Mouse (Mus musculus): Measurements from ENCODE around the gene Izumo1r. TPM values are rescaled to one million over a fixed set of nuclear protein-coding genes. Genes with fewer than 3 reads are reported as not detected.
A peak's percentile ranks its signal among the peaks of the same experiment; 100 is the strongest.

The Izumo1r gene
- polyA plus RNA-seq, 1 experiment, result not detected

DNA sequence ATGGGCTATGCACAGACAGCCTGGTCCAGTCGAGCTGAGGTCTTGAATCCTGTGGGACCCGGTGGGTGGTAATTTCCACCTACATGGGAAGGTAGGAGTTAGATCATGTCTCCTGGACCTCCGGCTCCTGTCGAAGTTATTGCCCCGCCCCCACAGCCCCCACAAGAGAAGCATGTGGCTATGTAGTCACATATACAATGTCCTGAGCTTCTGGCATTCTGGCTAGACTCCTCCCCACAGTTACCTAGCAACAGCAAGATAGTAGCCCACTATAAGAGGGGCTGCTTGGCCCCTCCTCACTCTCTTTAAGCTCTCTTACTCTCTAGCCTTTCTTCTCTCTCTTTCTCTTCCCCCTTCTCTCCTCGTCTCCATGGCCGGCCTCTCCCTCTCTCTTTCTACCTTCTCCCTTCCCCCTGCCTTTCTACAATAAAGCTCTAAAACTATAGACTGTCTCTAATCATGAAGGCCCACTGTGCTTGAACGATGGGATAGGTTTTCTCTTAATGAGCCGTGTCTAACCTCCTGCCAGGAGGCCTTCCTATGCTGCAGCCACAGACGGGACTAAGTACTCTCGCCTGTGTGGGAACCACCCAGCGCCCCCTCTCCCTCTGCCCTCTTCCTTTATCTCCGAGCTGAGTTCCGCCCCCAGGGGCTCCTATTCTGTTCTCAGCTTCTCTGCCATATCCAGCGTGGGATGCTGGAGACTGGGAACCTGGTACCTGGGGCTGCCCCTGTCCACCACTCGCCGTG is 31.4 kb downstream of the Izumo1r start:
- no peaks in the 10 kb centered on the region for H3K27me3 ChIP-seq (ENCODE audit: control insufficient read depth, insufficient read depth, low read length)
- no peak overlapping the region for H3K27ac ChIP-seq (ENCODE audit: insufficient read depth, low read length)
- TF ChIP-seq CTCF (IDR thresholded peaks at IDR 0.05; ENCODE audit: borderline replicate concordance, insufficient read depth, low read depth, low read length) (no peak), POLR2A (IDR thresholded peaks at IDR 0.05; ENCODE audit: borderline replicate concordance, insufficient read depth, low read length) (no peak)
- DNase-seq, result no peak
- H3K4me3 ChIP-seq (replicated peaks; ENCODE audit: insufficient read depth, low read depth, low read length), result no peak overlapping the region
- H3K4me1 ChIP-seq (ENCODE audit: control insufficient read depth, insufficient read depth, low read length), result peaks cover 7% of the 10 kb centered on the region; the same call in 1 of the 2 replicates
- 46% methylated on average over 17 of the region's 17 CpGs for WGBS

- Histone ChIP-seq H3K27ac (ENCODE audit: insufficient read depth, low read length) (no peak overlapping the region), H3K4me3 (replicated peaks; ENCODE audit: insufficient read depth, low read depth, low read length) (no peak overlapping the region), H3K4me1 (ENCODE audit: control insufficient read depth, insufficient read depth, low read length) (peaks cover 7% of the 10 kb centered on the region; the same call in 1 of the 2 replicates), H3K27me3 (ENCODE audit: control insufficient read depth, insufficient read depth, low read length) (no peaks in the 10 kb centered on the region)
- TF ChIP-seq POLR2A (IDR thresholded peaks at IDR 0.05; ENCODE audit: borderline replicate concordance, insufficient read depth, low read length) (no peak), CTCF (IDR thresholded peaks at IDR 0.05; ENCODE audit: borderline replicate concordance, insufficient read depth, low read depth, low read length) (no peak)
- no peak for DNase-seq
- WGBS, result 57% methylated on average over 3 of the region's 3 CpGs
These were observed 32.2 kb downstream of the Izumo1r start for GRCm38 (mm10) chr9:14871536-14871935.

DNA sequence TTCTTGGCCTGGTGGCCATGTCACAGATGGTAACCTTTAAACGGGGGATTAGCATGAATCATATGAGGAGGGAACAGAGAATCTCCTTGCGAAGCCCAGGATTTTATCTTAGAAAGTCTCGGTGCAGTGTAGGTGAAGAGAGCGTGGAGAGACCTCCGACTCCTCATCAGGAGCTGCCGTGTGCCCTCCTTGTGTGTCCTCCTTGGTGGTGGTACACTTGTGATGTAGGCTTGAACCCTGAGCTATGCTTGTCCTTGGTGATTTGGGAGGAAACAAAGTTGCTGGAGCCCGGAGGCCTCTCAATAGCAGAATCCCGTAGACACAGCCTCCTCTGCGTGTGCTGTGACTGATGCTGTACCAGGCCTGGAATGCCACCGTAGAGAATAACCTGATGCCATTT is 32.9 kb downstream of the Izumo1r start:
- Histone ChIP-seq H3K27ac (ENCODE audit: insufficient read depth, low read length) (no peak overlapping the region), H3K27me3 (ENCODE audit: control insufficient read depth, insufficient read depth, low read length) (no peaks in the 10 kb centered on the region), H3K4me1 (ENCODE audit: control insufficient read depth, insufficient read depth, low read length) (peaks cover 7% of the 10 kb centered on the region; the same call in 1 of the 2 replicates), H3K4me3 (replicated peaks; ENCODE audit: insufficient read depth, low read depth, low read length) (no peak overlapping the region)
- WGBS, result 60% methylated on average over 10 of the region's 10 CpGs
- peak in 1 of 2 experiments; percentile 24 for DNase-seq
- TF ChIP-seq POLR2A (IDR thresholded peaks at IDR 0.05; ENCODE audit: borderline replicate concordance, insufficient read depth, low read length) (no peak), CTCF (IDR thresholded peaks at IDR 0.05; ENCODE audit: borderline replicate concordance, insufficient read depth, low read depth, low read length) (no peak)

- peaks cover 7% of the 10 kb centered on the region; the same call in 1 of the 2 replicates for H3K4me1 ChIP-seq (ENCODE audit: control insufficient read depth, insufficient read depth, low read length)
- H3K4me3 ChIP-seq (replicated peaks; ENCODE audit: insufficient read depth, low read depth, low read length), result no peak overlapping the region
- H3K27ac ChIP-seq (ENCODE audit: insufficient read depth, low read length), result no peak overlapping the region
- no peak for TF ChIP-seq POLR2A (IDR thresholded peaks at IDR 0.05; ENCODE audit: borderline replicate concordance, insufficient read depth, low read length)
- 69% methylated on average over 2 of the region's 2 CpGs for WGBS
- DNase-seq, result no peak
- H3K27me3 ChIP-seq (ENCODE audit: control insufficient read depth, insufficient read depth, low read length), result no peaks in the 10 kb centered on the region
These were observed 33.4 kb downstream of the Izumo1r start for GRCm38 (mm10) chr9:14870377-14870776.

GRCm38 (mm10) chr9:14868326-14868725 is 35.4 kb downstream of the Izumo1r start:
- H3K27ac ChIP-seq (ENCODE audit: insufficient read depth, low read length), result no peak overlapping the region
- no peak for DNase-seq
- H3K4me3 ChIP-seq (replicated peaks; ENCODE audit: insufficient read depth, low read depth, low read length), result no peak overlapping the region
- no peaks in the 10 kb centered on the region for H3K27me3 ChIP-seq (ENCODE audit: control insufficient read depth, insufficient read depth, low read length)
- H3K4me1 ChIP-seq (ENCODE audit: control insufficient read depth, insufficient read depth, low read length), result peaks cover 7% of the 10 kb centered on the region; the same call in 1 of the 2 replicates
- 96% methylated on average over 8 of the region's 8 CpGs for WGBS
- TF ChIP-seq POLR2A (IDR thresholded peaks at IDR 0.05; ENCODE audit: borderline replicate concordance, insufficient read depth, low read length) (no peak), CTCF (IDR thresholded peaks at IDR 0.05; ENCODE audit: borderline replicate concordance, insufficient read depth, low read depth, low read length) (no peak)

- no peaks in the 10 kb centered on the region for H3K27me3 ChIP-seq (ENCODE audit: control insufficient read depth, insufficient read depth, low read length)
- H3K27ac ChIP-seq (ENCODE audit: insufficient read depth, low read length), result no peak overlapping the region
- no peak overlapping the region for H3K4me3 ChIP-seq (replicated peaks; ENCODE audit: insufficient read depth, low read depth, low read length)
- H3K4me1 ChIP-seq (ENCODE audit: control insufficient read depth, insufficient read depth, low read length), result peaks cover 7% of the 10 kb centered on the region; the same call in 1 of the 2 replicates
- DNase-seq, result no peak
- TF ChIP-seq CTCF (IDR thresholded peaks at IDR 0.05; ENCODE audit: borderline replicate concordance, insufficient read depth, low read depth, low read length), result peak; percentile 48; the same call in 1 of the 2 replicates
- no peak for TF ChIP-seq POLR2A (IDR thresholded peaks at IDR 0.05; ENCODE audit: borderline replicate concordance, insufficient read depth, low read length)
- 22% methylated on average over 7 of the region's 7 CpGs for WGBS
These were observed 36.8 kb downstream of the Izumo1r start for GRCm38 (mm10) chr9:14866957-14867356.

- no peak overlapping the region for H3K27ac ChIP-seq (ENCODE audit: insufficient read depth, low read length)
- no peak for DNase-seq
- no peaks in the 10 kb centered on the region for H3K27me3 ChIP-seq (ENCODE audit: control insufficient read depth, insufficient read depth, low read length)
- H3K4me1 ChIP-seq (ENCODE audit: control insufficient read depth, insufficient read depth, low read length), result no peaks in the 10 kb centered on the region
- TF ChIP-seq POLR2A (IDR thresholded peaks at IDR 0.05; ENCODE audit: borderline replicate concordance, insufficient read depth, low read length), result no peak
- no peak for TF ChIP-seq CTCF (IDR thresholded peaks at IDR 0.05; ENCODE audit: borderline replicate concordance, insufficient read depth, low read depth, low read length)
- 58% methylated on average over 9 of the region's 9 CpGs for WGBS
- no peak overlapping the region for H3K4me3 ChIP-seq (replicated peaks; ENCODE audit: insufficient read depth, low read depth, low read length)
These were observed 39.0 kb downstream of the Izumo1r start for GRCm38 (mm10) chr9:14864726-14865125.

GRCm38 (mm10) chr9:14863126-14863525 is 40.6 kb downstream of the Izumo1r start:
- Histone ChIP-seq H3K27ac (ENCODE audit: insufficient read depth, low read length) (no peak overlapping the region), H3K4me3 (replicated peaks; ENCODE audit: insufficient read depth, low read depth, low read length) (no peak overlapping the region), H3K27me3 (ENCODE audit: control insufficient read depth, insufficient read depth, low read length) (no peaks in the 10 kb centered on the region), H3K4me1 (ENCODE audit: control insufficient read depth, insufficient read depth, low read length) (peaks cover 6% of the 10 kb centered on the region; the same call in 1 of the 2 replicates)
- TF ChIP-seq CTCF (IDR thresholded peaks at IDR 0.05; ENCODE audit: borderline replicate concordance, insufficient read depth, low read depth, low read length) (no peak), POLR2A (IDR thresholded peaks at IDR 0.05; ENCODE audit: borderline replicate concordance, insufficient read depth, low read length) (no peak)
- no peak for DNase-seq
- 78% methylated on average over 3 of the region's 3 CpGs for WGBS
